Mouse (Mus musculus) limb, embryonic 11.5 days (tissue): ENCODE measurements around the gene Eif2ak1. TPM values are rescaled to one million over a fixed set of nuclear protein-coding genes. Genes with fewer than 3 reads are reported as not detected.

Experiments
- ATAC-seq: fragments of 200-750 bp; cut with Nextera tagmentation; 2 replicates; pipeline ENCODE4 v1.8.0; 2017; ENCODE audit warnings: low read depth; ENCODE audit not compliant: insufficient number of reproducible peaks, low FRiP score, low TSS enrichment
- DNase-seq: peaks from one replicate; pipeline ENCODE4 v3.0.0-alpha.2; 2015; ENCODE audit warnings: low spot score
- H3K27ac ChIP-seq: fragments of 300-500 bp; sonication (generic); replicated peaks from 2 replicates; pipeline ENCODE4 v1.5.1; 2014; ENCODE audit warnings: low read depth, mild to moderate bottlenecking, low read length
- H3K27me3 ChIP-seq: fragments of 300-500 bp; sonication (generic); 2 replicates; pipeline ENCODE4 v1.6.1; 2014; ENCODE audit warnings: mild to moderate bottlenecking, low read length, mixed read lengths; ENCODE audit not compliant: control insufficient read depth, insufficient read depth
- H3K36me3 ChIP-seq: fragments of 300-500 bp; sonication (generic); 2 replicates; pipeline ENCODE4 v1.6.1; 2014; ENCODE audit warnings: mild to moderate bottlenecking, low read length, moderate library complexity, mixed read lengths; ENCODE audit not compliant: control insufficient read depth, insufficient read depth
- H3K4me1 ChIP-seq: fragments of 300-500 bp; sonication (generic); 2 replicates; pipeline ENCODE4 v1.6.1; 2014; ENCODE audit warnings: low read length, mixed read lengths; ENCODE audit not compliant: control insufficient read depth, insufficient read depth
- H3K4me2 ChIP-seq: fragments of 300-500 bp; sonication (generic); 2 replicates; pipeline ENCODE4 v1.6.1; 2014; ENCODE audit warnings: low read depth, mild to moderate bottlenecking, moderate library complexity; ENCODE audit not compliant: severe bottlenecking
- H3K4me3 ChIP-seq: fragments of 300-500 bp; sonication (generic); 2 replicates; pipeline ENCODE4 v1.5.1; 2014; ENCODE audit warnings: low read depth, low read length
- H3K9ac ChIP-seq: fragments of 300-500 bp; sonication (generic); 2 replicates; pipeline ENCODE4 v1.6.1; 2014; ENCODE audit warnings: mild to moderate bottlenecking, low read length
- H3K9me3 ChIP-seq: fragments of 300-500 bp; sonication (generic); 2 replicates; pipeline ENCODE4 v1.6.1; 2016; ENCODE audit warnings: low read length; ENCODE audit not compliant: control insufficient read depth
- WGBS: fragments of 180-500 bp; shearing (Covaris S2); extraction: QIAGEN DNeasy Blood & Tissue Kit; methylation state at CpG from one replicate; pipeline ENCODE4 v1.1.7; 2014; 5-methylcytosine and 5-hydroxymethylcytosine counted together
- polyA plus RNA-seq: library from polyadenylated mRNA; unstranded; fragments of >200 nt; fragmentation: Nextera tagmentation; extraction: Ambion mirVana; gene quantifications from 2 replicates; pipeline ENCODE4 v1.2.1, GENCODE M21; 2014

Eif2ak1 gene
- polyA plus RNA-seq, 1 experiment from 2014 or later, result 55.1 TPM

GRCm38 (mm10) chr5:143930656-143931055 is 113.1 kb downstream of the Eif2ak1 start:
- Histone ChIP-seq H3K9me3 (no peaks in the 10 kb centered on the region), H3K9ac (no peak overlapping the region), H3K36me3 (peaks cover 16% of the 10 kb centered on the region), H3K27me3 (no peaks in the 10 kb centered on the region), H3K4me3 (no peak overlapping the region), H3K4me2 (no peak overlapping the region), H3K27ac (no peak overlapping the region), H3K4me1 (no peaks in the 10 kb centered on the region)
- DNase-seq (no peak), ATAC-seq (no peak)
- WGBS, result 95% methylated on average over 12 of the region's 12 CpGs

GRCm38 (mm10) chr5:143931863-143932580 is 114.4 kb downstream of the Eif2ak1 start:
- Histone ChIP-seq H3K9ac (no peak overlapping the region), H3K4me1 (no peaks in the 10 kb centered on the region), H3K9me3 (no peaks in the 10 kb centered on the region), H3K36me3 (peaks cover 16% of the 10 kb centered on the region), H3K27me3 (no peaks in the 10 kb centered on the region), H3K4me2 (no peak overlapping the region), H3K4me3 (no peak overlapping the region), H3K27ac (no peak overlapping the region)
- DNase-seq (no peak), ATAC-seq (no peak)
- WGBS, result 86% methylated on average over 6 of the region's 6 CpGs

DNA sequence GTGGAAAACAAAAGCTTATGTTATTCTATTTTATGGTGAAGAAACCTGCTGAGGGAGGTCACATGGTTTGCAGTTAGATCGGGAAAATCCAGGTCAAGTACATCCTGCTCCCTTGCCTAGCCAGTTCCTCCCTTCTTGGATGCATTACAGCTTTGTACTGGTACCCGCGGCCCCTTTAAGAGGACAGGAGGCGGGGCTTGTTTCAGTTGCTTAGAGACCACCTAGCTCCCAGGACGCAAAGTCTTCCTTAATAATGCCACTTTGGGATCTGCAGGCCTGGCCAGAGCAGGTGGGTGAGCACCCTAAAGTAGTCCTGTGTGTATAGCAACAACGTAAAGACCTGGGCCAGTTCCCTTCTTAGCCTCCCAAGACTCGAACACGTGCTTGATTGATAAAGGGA is 115.2 kb downstream of the Eif2ak1 start, which contains the start of gene Rsph10b:
TSS of gene Rsph10b (plus strand) at position 205 of the 400 bp plus-strand sequence.
- H3K9ac ChIP-seq, result no peak within 1 kb of the TSS
- no peaks in the 10 kb centered on the region for H3K4me1 ChIP-seq
- DNase-seq (no peak), ATAC-seq (no peak)
- no peaks in the 10 kb centered on the region for H3K27me3 ChIP-seq
- no peak within 1 kb of the TSS for H3K4me2 ChIP-seq
- no peak within 1 kb of the TSS for H3K4me3 ChIP-seq
- no peaks in the 10 kb centered on the region for H3K9me3 ChIP-seq
- 22% methylated on average over 8 of the region's 8 CpGs for WGBS
- no peak within 1 kb of the TSS for H3K27ac ChIP-seq
- H3K36me3 ChIP-seq, result peaks cover 16% of the 10 kb centered on the region

DNA sequence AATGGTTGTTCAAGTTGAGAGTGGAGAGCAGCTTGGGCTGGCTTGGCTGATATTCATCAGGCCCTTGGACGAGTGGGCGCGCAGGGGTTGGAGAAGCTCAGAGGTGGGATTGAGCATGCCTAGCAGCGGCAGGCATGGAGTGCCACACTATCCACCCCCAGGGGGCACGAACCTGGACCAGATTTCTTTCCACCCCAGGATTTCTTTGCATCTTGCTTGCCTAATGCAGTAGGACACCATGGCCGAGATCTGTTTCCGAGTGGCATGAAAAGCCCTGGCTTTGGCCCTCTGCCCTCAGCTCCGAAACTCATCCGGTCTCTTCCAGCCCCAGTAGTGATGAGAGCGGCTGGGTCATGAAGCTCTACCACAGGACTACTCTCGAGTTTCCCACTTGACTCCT is 115.8 kb downstream of the Eif2ak1 start:
- WGBS, result 89% methylated on average over 11 of the region's 11 CpGs
- DNase-seq, result no peak
- no peaks in the 10 kb centered on the region for H3K4me1 ChIP-seq
- ATAC-seq, result no peak
- H3K27ac ChIP-seq, result no peak overlapping the region
- H3K9me3 ChIP-seq, result no peaks in the 10 kb centered on the region
- H3K9ac ChIP-seq, result no peak overlapping the region
- no peak overlapping the region for H3K4me3 ChIP-seq
- H3K27me3 ChIP-seq, result no peaks in the 10 kb centered on the region
- no peak overlapping the region for H3K4me2 ChIP-seq
- peaks cover 14% of the 10 kb centered on the region for H3K36me3 ChIP-seq

DNA sequence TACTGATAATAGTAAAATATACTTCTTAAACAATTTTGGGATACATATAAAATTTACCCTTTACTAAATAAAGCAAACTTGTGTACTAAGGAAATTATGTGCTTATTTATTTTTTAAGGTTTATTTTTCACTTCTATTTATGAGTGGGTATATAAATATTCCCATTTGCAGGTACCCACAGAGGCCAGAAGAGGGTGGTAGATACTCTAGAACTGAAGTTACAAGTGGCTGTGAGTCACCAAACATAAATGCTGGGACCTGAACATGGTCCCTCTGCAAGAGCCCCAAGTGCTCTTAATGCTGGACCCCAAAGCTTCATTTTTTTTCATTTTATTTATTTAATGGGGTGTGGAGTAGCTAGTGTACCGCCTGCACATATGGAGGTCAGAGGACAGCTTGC is 116.3 kb downstream of the Eif2ak1 start:
- Histone ChIP-seq H3K4me2 (no peak overlapping the region), H3K27me3 (no peaks in the 10 kb centered on the region), H3K4me3 (no peak overlapping the region), H3K36me3 (peaks cover 12% of the 10 kb centered on the region), H3K4me1 (no peaks in the 10 kb centered on the region), H3K9me3 (no peaks in the 10 kb centered on the region), H3K27ac (no peak overlapping the region), H3K9ac (no peak overlapping the region)
- ATAC-seq (no peak), DNase-seq (no peak)
- WGBS, result 97% methylated on average over 1 of the region's 1 CpGs

DNA sequence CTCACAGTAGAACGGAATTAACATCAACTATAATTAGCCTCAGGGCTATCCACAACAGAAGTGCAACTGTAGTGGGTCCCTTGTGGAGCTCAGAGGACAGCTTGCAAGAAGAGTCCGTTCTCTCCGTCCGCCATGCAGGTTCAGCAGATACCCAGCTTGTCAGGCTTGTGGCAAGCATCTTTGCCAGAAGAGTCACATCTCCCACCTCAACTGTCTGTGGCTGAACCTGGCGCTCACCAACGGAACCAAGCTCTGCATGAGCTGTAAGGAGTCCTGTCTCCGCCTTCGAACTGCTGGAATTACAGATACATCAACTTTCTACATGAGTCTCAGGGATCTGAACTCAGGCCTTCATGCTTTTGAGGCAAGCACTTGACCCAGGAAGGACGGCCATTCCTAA is 118.6 kb downstream of the Eif2ak1 start:
- Histone ChIP-seq H3K9me3 (no peaks in the 10 kb centered on the region), H3K36me3 (no peaks in the 10 kb centered on the region; the same call in 1 of the 2 replicates), H3K9ac (no peak overlapping the region), H3K27me3 (no peaks in the 10 kb centered on the region), H3K27ac (no peak overlapping the region), H3K4me1 (no peaks in the 10 kb centered on the region), H3K4me3 (no peak overlapping the region), H3K4me2 (no peak overlapping the region)
- 93% methylated on average over 9 of the region's 9 CpGs for WGBS
- ATAC-seq (no peak), DNase-seq (no peak)

DNA sequence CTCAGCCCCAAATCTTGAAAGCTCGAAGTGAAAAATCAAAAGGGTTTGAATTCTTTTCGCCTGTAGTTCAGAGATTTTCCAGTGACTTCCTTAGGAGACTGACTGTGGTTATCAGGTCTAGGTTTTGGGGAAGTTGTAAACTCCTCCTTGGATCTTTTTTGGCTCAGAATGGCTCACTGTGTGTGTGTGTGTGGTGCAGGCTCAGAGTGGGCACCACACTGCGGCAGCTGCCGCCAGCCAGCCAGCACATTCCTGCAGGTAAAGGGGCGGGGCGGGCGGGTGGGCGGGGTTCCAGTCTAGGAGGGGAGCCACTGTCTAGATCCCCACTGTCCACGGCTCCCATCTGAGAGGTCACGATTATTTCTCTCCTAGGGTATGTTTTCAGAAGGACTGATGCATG is 124.0 kb downstream of the Eif2ak1 start:
- WGBS, result 20% methylated on average over 10 of the region's 10 CpGs
- Histone ChIP-seq H3K27ac (no peak overlapping the region), H3K27me3 (no peaks in the 10 kb centered on the region), H3K9me3 (no peaks in the 10 kb centered on the region), H3K4me1 (no peaks in the 10 kb centered on the region), H3K9ac (no peak overlapping the region), H3K4me3 (no peak overlapping the region), H3K36me3 (no peaks in the 10 kb centered on the region), H3K4me2 (no peak overlapping the region)
- no peak for DNase-seq
- no peak for ATAC-seq

DNA sequence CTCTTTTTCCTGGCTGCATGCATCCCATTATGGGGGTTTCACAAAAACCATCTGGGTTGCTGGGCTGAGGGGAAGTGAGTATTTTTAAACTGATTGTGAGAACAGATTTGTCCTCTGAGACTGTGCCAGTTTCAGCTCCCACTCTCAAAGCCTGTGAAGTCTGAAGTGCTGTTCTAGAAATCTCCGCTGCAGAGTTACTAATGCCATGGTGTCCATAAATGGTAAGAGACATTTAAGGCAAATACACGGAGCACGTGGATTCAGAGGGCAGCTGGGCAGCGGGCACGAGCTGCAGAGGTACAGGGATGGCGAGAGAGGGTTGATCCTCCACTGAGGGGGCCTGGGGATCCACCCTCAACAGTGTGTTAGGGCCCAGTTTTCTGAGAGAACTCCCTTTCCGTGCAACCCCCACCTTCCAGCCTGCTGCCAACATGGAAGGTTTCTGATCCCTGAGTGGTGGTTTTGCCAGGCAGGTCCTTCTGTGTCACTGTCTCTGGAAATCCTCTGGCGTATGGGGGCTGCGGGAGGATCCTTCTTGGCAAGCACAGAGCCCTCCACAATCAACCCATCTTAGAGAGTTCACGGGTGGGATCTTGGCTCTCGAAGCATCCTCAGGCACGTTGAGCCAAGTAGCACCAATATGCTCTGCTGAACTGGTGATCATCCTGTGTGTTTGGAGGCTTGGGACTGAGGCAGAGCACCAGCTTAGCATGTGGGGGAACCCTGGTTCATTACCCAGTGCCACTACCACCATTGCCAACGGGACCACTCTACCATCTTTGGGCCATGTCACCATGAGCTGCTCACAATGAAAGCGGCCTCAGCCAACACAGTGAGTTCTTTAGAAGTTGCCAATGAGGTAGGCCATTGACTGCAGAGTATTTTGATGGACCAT is 125.9 kb downstream of the Eif2ak1 start:
- Histone ChIP-seq H3K4me2 (no peak overlapping the region), H3K36me3 (no peaks in the 10 kb centered on the region), H3K27me3 (no peaks in the 10 kb centered on the region), H3K4me3 (no peak overlapping the region), H3K9ac (no peak overlapping the region), H3K27ac (no peak overlapping the region), H3K4me1 (no peaks in the 10 kb centered on the region), H3K9me3 (no peaks in the 10 kb centered on the region)
- WGBS, result 85% methylated on average over 14 of the region's 14 CpGs
- DNase-seq (no peak), ATAC-seq (no peak)
